Mouse (Mus musculus) heart, adult 2 months (tissue): ENCODE results near the gene Itga10. TPM values are rescaled to one million over a fixed set of nuclear protein-coding genes. Genes with fewer than 3 reads are reported as not detected.

Experiments used
- DNase-seq, 2 experiments: peaks; one replicate each; pipeline ENCODE4 v3.0.0; 2021
- H3K27ac ChIP-seq: fragments of 200-600 bp; 2 replicates; pipeline ENCODE4 v1.8.1; 2022
- H3K27me3 ChIP-seq: fragments of 200-500 bp; 2 replicates; pipeline ENCODE4 v1.6.1; 2012; ENCODE audit warnings: mild to moderate bottlenecking, low read length, inconsistent platforms, mixed read lengths; ENCODE audit not compliant: control insufficient read depth, insufficient read depth
- H3K36me3 ChIP-seq: fragments of 200-500 bp; 2 replicates; pipeline ENCODE4 v1.6.1; 2012; ENCODE audit warnings: low read length, inconsistent platforms; ENCODE audit not compliant: control insufficient read depth, insufficient read depth
- H3K4me1 ChIP-seq: fragments of 200-500 bp; 2 replicates; pipeline ENCODE4 v1.6.1; 2011; ENCODE audit warnings: low read length; ENCODE audit not compliant: control insufficient read depth, insufficient read depth
- H3K4me3 ChIP-seq: fragments of 200-600 bp; 2 replicates; pipeline ENCODE4 v1.8.1; 2022
- H3K79me2 ChIP-seq: fragments of 200-500 bp; replicated peaks from 2 replicates; pipeline ENCODE4 v1.6.1; 2012; ENCODE audit warnings: mild to moderate bottlenecking, inconsistent platforms, low read length, moderate library complexity, mixed read lengths; ENCODE audit not compliant: control insufficient read depth, insufficient read depth
- H3K9ac ChIP-seq: fragments of 200-500 bp; 2 replicates; pipeline ENCODE4 v1.6.1; 2012; ENCODE audit warnings: low read depth, mild to moderate bottlenecking, control low read depth, inconsistent platforms, low read length, mixed read lengths
- CTCF ChIP-seq: fragments of 200-600 bp; IDR thresholded peaks from 2 replicates; pipeline ENCODE4 v1.8.1; 2022; ENCODE audit warnings: antibody characterized with exemption, mild to moderate bottlenecking, moderate library complexity
- EP300 ChIP-seq: fragments of 200-500 bp; IDR thresholded peaks from 2 replicates; pipeline ENCODE4 v1.6.1; 2011; ENCODE audit warnings: low read depth, low read length, control low read depth; ENCODE audit not compliant: insufficient read depth
- POLR2A ChIP-seq: fragments of 200-500 bp; IDR thresholded peaks from 2 replicates; pipeline ENCODE4 v1.6.1; 2011; ENCODE audit warnings: mild to moderate bottlenecking, low read depth, low read length, control low read depth; ENCODE audit not compliant: insufficient read depth
- WGBS: fragments of 180-500 bp; shearing (Covaris S2); methylation state at CpG from one replicate; pipeline ENCODE4 v1.1.7; 2018; 5-methylcytosine and 5-hydroxymethylcytosine counted together
- intact Hi-C: fragments of 180-260 bp; cut with DNase I; formaldehyde crosslinking; loops from one replicate; pipeline ENCODE4 v1.15.1; 2025
- polyA plus RNA-seq: library from polyadenylated mRNA; depleted of rRNA; stranded (reverse); fragments of >200 nt; gene quantifications from 2 replicates; pipeline ENCODE4 v1.2.3, GENCODE M21; 2012
- total RNA-seq, 2 experiments: library from RNA; stranded (reverse); gene quantifications; 2 replicates each; pipeline ENCODE4 v1.2.3; 2021

Gene Itga10
- total and polyA plus RNA-seq, 3 experiments, result 0.70 to 1.5 (median 0.91) TPM

GRCm38 (mm10) chr3:96688854-96689253 is 43.5 kb downstream of the Itga10 start:
- WGBS, result 78% methylated on average over 11 of the region's 11 CpGs
- Histone ChIP-seq H3K4me1 (no peaks in the 10 kb centered on the region), H3K36me3 (no peaks in the 10 kb centered on the region), H3K4me3 (no peak overlapping the region), H3K79me2 (no peaks in the 10 kb centered on the region), H3K9ac (no peak overlapping the region), H3K27ac (no peak overlapping the region), H3K27me3 (no peaks in the 10 kb centered on the region)
- intact Hi-C loops, result no loop called here
- no peak for DNase-seq
- no peak for TF ChIP-seq CTCF
- TF ChIP-seq EP300, result no peak
- TF ChIP-seq POLR2A, result no peak

DNA sequence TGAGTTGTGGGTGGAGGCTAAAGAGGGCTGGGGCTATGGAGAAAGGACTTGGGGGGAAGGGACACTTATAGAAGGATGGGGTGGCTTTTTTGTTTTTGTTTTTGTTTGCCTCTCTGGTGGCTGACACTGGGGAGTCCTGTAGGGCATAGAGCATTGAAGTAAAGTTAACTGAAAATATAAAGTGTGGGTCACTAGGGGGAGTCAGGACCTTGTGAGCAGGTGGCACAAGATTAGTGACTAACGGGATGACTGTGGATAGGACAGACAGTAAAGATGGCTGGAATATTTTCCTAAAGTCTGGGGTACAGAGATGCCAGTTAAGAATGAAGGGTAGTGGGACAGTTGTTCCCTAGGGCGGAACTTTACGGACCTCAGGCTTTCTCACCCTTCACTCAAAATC is 44.9 kb downstream of the Itga10 start:
- H3K4me1 ChIP-seq, result no peaks in the 10 kb centered on the region
- intact Hi-C loops, result no loop called here
- TF ChIP-seq CTCF, result peak; percentile 32
- TF ChIP-seq EP300, result no peak
- no peak for TF ChIP-seq POLR2A
- H3K36me3 ChIP-seq, result no peaks in the 10 kb centered on the region
- DNase-seq, result no peak
- WGBS, result 52% methylated on average over 3 of the region's 3 CpGs
- H3K9ac ChIP-seq, result no peak overlapping the region
- no peaks in the 10 kb centered on the region for H3K27me3 ChIP-seq
- no peak overlapping the region for H3K4me3 ChIP-seq
- no peaks in the 10 kb centered on the region for H3K79me2 ChIP-seq
- no peak overlapping the region for H3K27ac ChIP-seq

- H3K36me3 ChIP-seq, result peaks cover 2% of the 10 kb centered on the region
- intact Hi-C loops, result no loop called here
- 16% methylated on average over 3 of the region's 3 CpGs for WGBS
- no peaks in the 10 kb centered on the region; the same call in 1 of the 2 replicates for H3K4me1 ChIP-seq
- 0 out of 2 replicates have a peak, but pooled peaks cover 2% of the 10 kb centered on the region for H3K79me2 ChIP-seq
- no peak overlapping the region for H3K4me3 ChIP-seq
- no peak overlapping the region for H3K27ac ChIP-seq
- TF ChIP-seq CTCF (peak; percentile 49), EP300 (no peak)
- H3K27me3 ChIP-seq, result no peaks in the 10 kb centered on the region
- peak; percentile 40 to 53 for DNase-seq
- H3K9ac ChIP-seq, result no peak overlapping the region
Measured at GRCm38 (mm10) chr3:96692506-96692905, 47.1 kb downstream of the Itga10 start.

DNA sequence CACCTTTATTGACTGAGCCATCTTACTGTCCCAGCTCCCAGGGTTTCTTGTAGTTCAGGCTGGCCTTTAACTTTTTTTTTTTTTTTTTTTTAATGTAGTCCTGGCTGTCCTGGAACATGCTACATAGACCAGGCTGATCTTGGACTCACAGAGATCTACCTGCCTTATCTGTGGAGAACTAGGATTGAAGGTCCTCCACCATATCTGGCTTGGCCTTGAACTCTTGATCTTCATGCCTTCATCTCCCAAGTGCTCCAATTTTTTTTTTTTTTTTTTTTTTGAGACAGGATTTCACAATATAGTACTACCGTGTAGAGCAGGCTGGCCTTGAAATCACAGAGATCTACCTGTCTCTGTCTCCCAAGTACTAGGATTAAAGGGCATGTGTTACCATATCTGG is 48.2 kb downstream of the Itga10 start:
- H3K27ac ChIP-seq, result no peak overlapping the region
- peaks cover 2% of the 10 kb centered on the region for H3K36me3 ChIP-seq
- TF ChIP-seq EP300 (no peak), CTCF (no peak), POLR2A (no peak)
- intact Hi-C loops, result no loop called here
- H3K4me3 ChIP-seq, result no peak overlapping the region
- no peak for DNase-seq
- no peak overlapping the region for H3K9ac ChIP-seq
- H3K4me1 ChIP-seq, result no peaks in the 10 kb centered on the region; the same call in 1 of the 2 replicates
- H3K79me2 ChIP-seq, result 0 out of 2 replicates have a peak, but pooled peaks cover 2% of the 10 kb centered on the region
- H3K27me3 ChIP-seq, result no peaks in the 10 kb centered on the region
- 86% methylated on average over 1 of the region's 1 CpGs for WGBS

GRCm38 (mm10) chr3:96696198-96696765 is 50.9 kb downstream of the Itga10 start, which contains the start of gene Pias3:
Gene Pias3, plus strand, starts transcription at chr3:96696384.
- WGBS, result under 1% methylated on average over 35 of the region's 35 CpGs
- peak; percentile 91 to 92 for DNase-seq
- Histone ChIP-seq H3K36me3 (peaks cover 2% of the 10 kb centered on the region), H3K27me3 (no peaks in the 10 kb centered on the region), H3K9ac (peak within 1 kb of the TSS; percentile 93), H3K4me1 (no peaks in the 10 kb centered on the region; the same call in 1 of the 2 replicates), H3K79me2 (0 out of 2 replicates have a peak, but pooled peaks cover 2% of the 10 kb centered on the region), H3K27ac (peak within 1 kb of the TSS; percentile 81), H3K4me3 (peak within 1 kb of the TSS; percentile 97)
- intact Hi-C loops, result no loop called here
- TF ChIP-seq POLR2A (peak; percentile 80), EP300 (no peak)
